Mouse (Mus musculus) G1E (cell line): ENCODE measurements around the gene Scgb1c1. TPM values are rescaled to one million over a fixed set of nuclear protein-coding genes. Genes with fewer than 3 reads are reported as not detected.

Source experiments
- ATAC-seq: 2 replicates; pipeline ENCODE4 v1.8.0; 2016; ENCODE audit warnings: mild to moderate bottlenecking; ENCODE audit not compliant: insufficient number of reproducible peaks, poor library complexity, low FRiP score, severe bottlenecking; ENCODE audit errors: extremely low read depth
- DNase-seq: peaks from one replicate; pipeline ENCODE4 v3.0.0; 2012; ENCODE audit warnings: low spot score
- H3K27me3 ChIP-seq: 2 replicates; pipeline ENCODE4 v1.6.1; 2012; ENCODE audit warnings: mild to moderate bottlenecking, low read length, inconsistent platforms; ENCODE audit not compliant: insufficient read depth
- H3K36me3 ChIP-seq: replicated peaks from 2 replicates; pipeline ENCODE3; 2012; ENCODE audit warnings: mild to moderate bottlenecking, inconsistent platforms
- H3K4me1 ChIP-seq: 2 replicates; pipeline ENCODE4 v1.6.1; 2012; ENCODE audit warnings: low read depth, low read length, inconsistent platforms, mixed read lengths; ENCODE audit not compliant: insufficient read depth
- H3K4me3 ChIP-seq: 2 replicates; pipeline ENCODE4 v1.5.1; 2012; ENCODE audit warnings: low read depth, mild to moderate bottlenecking, inconsistent platforms, low read length, moderate library complexity, mixed read lengths
- H3K9me3 ChIP-seq: replicated peaks from 2 replicates; pipeline ENCODE4 v1.6.1; 2012; ENCODE audit warnings: inconsistent platforms
- CTCF ChIP-seq: IDR thresholded peaks from 2 replicates; pipeline ENCODE4 v1.5.1; 2012; ENCODE audit warnings: low read depth, low read length, inconsistent platforms, mixed read lengths
- GATA1 ChIP-seq: IDR thresholded peaks from 2 replicates; pipeline ENCODE4 v1.6.1; 2012; ENCODE audit warnings: borderline replicate concordance, low read length, inconsistent platforms, mixed read lengths
- GATA2 ChIP-seq: IDR thresholded peaks from 2 replicates; pipeline ENCODE4 v1.6.1; 2012; ENCODE audit warnings: low read depth, low read length, inconsistent platforms, borderline replicate concordance
- POLR2AphosphoS5 ChIP-seq: IDR thresholded peaks from 2 replicates; pipeline ENCODE4 v1.6.1; 2012; ENCODE audit warnings: low read depth, low read length, inconsistent platforms; ENCODE audit not compliant: insufficient replicate concordance
- TAL1 ChIP-seq: conservative IDR thresholded peaks from 2 replicates; pipeline ENCODE4 v1.6.1; 2012; ENCODE audit warnings: low read depth, low read length, inconsistent platforms, mixed read lengths
- polyA plus RNA-seq: library from polyadenylated mRNA; stranded (reverse); fragments of >175 nt; gene quantifications from 2 replicates; pipeline ENCODE4 v1.2.3, GENCODE M21; 2012
- total RNA-seq, 2 experiments: library from RNA; stranded (forward) in 1 of 2; stranded (reverse) in 1 of 2; fragments of 200-1000 nt in 1 of 2; fragments of >200 nt in 1 of 2; fragmentation: Nextera tagmentation in 1 of 2; gene quantifications; 2 replicates each; pipeline ENCODE4 v1.2.3; 2014 to 2017

Scgb1c1 gene
- total RNA-seq (2014; fragmentation: Nextera tagmentation) (not detected in 2 replicates), total RNA-seq (2017) (not detected in 2 replicates), polyA plus RNA-seq (not detected in 2 replicates)

GRCm38 (mm10) chr7:140844905-140845665 is at the start of gene Scgb1c1:
Scgb1c1 (plus strand) TSS chr7:140845547.
- no peak for TF ChIP-seq GATA1
- TF ChIP-seq CTCF: peak; percentile 44; the same call in 1 of the 2 replicates
- TF ChIP-seq POLR2AphosphoS5: no peak
- DNase-seq (peak; percentile 74), ATAC-seq (peak; percentile 76)
- no peak within 1 kb of the TSS for H3K4me3 ChIP-seq
- peaks cover 51% of the 10 kb centered on the region for H3K27me3 ChIP-seq
- peaks cover 2% of the 10 kb centered on the region for H3K36me3 ChIP-seq
- H3K4me1 ChIP-seq: peaks cover 6% of the 10 kb centered on the region; the same call in 1 of the 2 replicates
- H3K9me3 ChIP-seq: no peaks in the 10 kb centered on the region

GRCm38 (mm10) chr7:140797619-140798018 is 47.7 kb upstream of the Scgb1c1 start:
- no peak for ATAC-seq
- Histone ChIP-seq H3K36me3 (no peaks in the 10 kb centered on the region), H3K27me3 (peaks cover 14% of the 10 kb centered on the region), H3K4me3 (no peak overlapping the region), H3K4me1 (no peaks in the 10 kb centered on the region), H3K9me3 (no peaks in the 10 kb centered on the region)
- TF ChIP-seq POLR2AphosphoS5 (no peak), GATA1 (no peak), TAL1 (no peak), CTCF (no peak), GATA2 (no peak)
- no peak for DNase-seq

- ATAC-seq (no peak), DNase-seq (no peak)
- Histone ChIP-seq H3K36me3 (no peaks in the 10 kb centered on the region), H3K4me1 (no peaks in the 10 kb centered on the region), H3K4me3 (no peak overlapping the region), H3K9me3 (no peaks in the 10 kb centered on the region), H3K27me3 (peaks cover 15% of the 10 kb centered on the region)
- TF ChIP-seq POLR2AphosphoS5: no peak
- no peak for TF ChIP-seq TAL1
- TF ChIP-seq GATA2: no peak
- TF ChIP-seq GATA1: no peak
- no peak for TF ChIP-seq CTCF
Observed at GRCm38 (mm10) chr7:140798212-140798611, 47.1 kb upstream of the Scgb1c1 start.

- Histone ChIP-seq H3K4me1 (no peaks in the 10 kb centered on the region), H3K4me3 (no peak overlapping the region), H3K27me3 (peaks cover 17% of the 10 kb centered on the region), H3K36me3 (no peaks in the 10 kb centered on the region), H3K9me3 (no peaks in the 10 kb centered on the region)
- ATAC-seq (no peak), DNase-seq (no peak)
- no peak for TF ChIP-seq TAL1
- no peak for TF ChIP-seq POLR2AphosphoS5
- no peak for TF ChIP-seq CTCF
- no peak for TF ChIP-seq GATA1
- no peak for TF ChIP-seq GATA2
Observed at GRCm38 (mm10) chr7:140802629-140803028, 42.7 kb upstream of the Scgb1c1 start.

- ATAC-seq: peak; percentile 34; the same call in 1 of the 2 replicates
- peak; percentile 62 for TF ChIP-seq CTCF
- no peak for TF ChIP-seq GATA1
Observed at GRCm38 (mm10) chr7:140805704-140806103, 39.6 kb upstream of the Scgb1c1 start.

GRCm38 (mm10) chr7:140810496-140810895 is 34.9 kb upstream of the Scgb1c1 start:
- H3K36me3 ChIP-seq: no peaks in the 10 kb centered on the region
- peaks cover 3% of the 10 kb centered on the region for H3K27me3 ChIP-seq
- H3K4me1 ChIP-seq: no peaks in the 10 kb centered on the region
- no peaks in the 10 kb centered on the region for H3K9me3 ChIP-seq
- TF ChIP-seq GATA2 (no peak), CTCF (peak; percentile 5; the same call in 1 of the 2 replicates)
- no peak overlapping the region for H3K4me3 ChIP-seq
- no peak for ATAC-seq
- no peak for DNase-seq

More at GRCm38 (mm10) chr7:140805704-140806103, 39.6 kb upstream of the Scgb1c1 start:
- Histone ChIP-seq H3K9me3 (no peaks in the 10 kb centered on the region), H3K27me3 (peaks cover 9% of the 10 kb centered on the region; the same call in 1 of the 2 replicates), H3K4me1 (no peaks in the 10 kb centered on the region), H3K36me3 (no peaks in the 10 kb centered on the region), H3K4me3 (no peak overlapping the region)
- peak; percentile 13 for DNase-seq
